Comparison of ENCODE assay signal across 9 mouse cellular contexts in genomic region chr10:19297669-19298068, GRCm38 (mm10). TPM values are rescaled to one million over a fixed set of nuclear protein-coding genes. Genes with fewer than 3 reads are reported as not detected.
DNase-seq lines count a peak whose midpoint lies in the region; ATAC-seq and TF ChIP-seq lines count a peak whose summit lies in the region.
"Had no signal": no experiment of that assay in that cellular context is flagged by ENCODE, and none has a peak within 500 bp of the region (broad histone marks: within the 10 kb centered on the region; RNA-seq: fewer than 3 reads in every experiment).

No protein-coding gene starts in this region.

- H3K4me3 ChIP-seq in intestine, postnatal 0 days (ENCODE audit: low read depth, low read length) = no peak overlapping the region
- H3K4me3 ChIP-seq in intestine, embryonic 15.5 days (replicated peaks) = no peak overlapping the region
- H3K4me3 ChIP-seq: heart, embryonic 13.5 days had no signal

- no peaks in the 10 kb centered on the region for H3K27me3 ChIP-seq in intestine, postnatal 0 days (replicated peaks; ENCODE audit: control insufficient read depth, insufficient read depth, low read length)
- H3K27me3 ChIP-seq in intestine, embryonic 15.5 days (replicated peaks) = no peaks in the 10 kb centered on the region
- H3K27me3 ChIP-seq: heart, embryonic 13.5 days had no signal

- WGBS in intestine, postnatal 0 days = 53% methylated on average over 3 of the region's 3 CpGs
- 58% methylated on average over 3 of the region's 3 CpGs for WGBS in intestine, embryonic 15.5 days

- H3K9ac ChIP-seq in intestine, postnatal 0 days (ENCODE audit: low read depth, low read length) = no peak overlapping the region
- no peak overlapping the region for H3K9ac ChIP-seq in intestine, embryonic 15.5 days
- H3K9ac ChIP-seq: heart, embryonic 13.5 days had no signal

- ATAC-seq in intestine, postnatal 0 days = no peak
- no peak for ATAC-seq in intestine, embryonic 15.5 days

- H3K4me1 ChIP-seq in intestine, postnatal 0 days (replicated peaks; ENCODE audit: control insufficient read depth, insufficient read depth, low read length) = no peaks in the 10 kb centered on the region
- no peaks in the 10 kb centered on the region for H3K4me1 ChIP-seq in intestine, embryonic 15.5 days (replicated peaks)
- H3K4me1 ChIP-seq: heart, embryonic 13.5 days had no signal

- TF ChIP-seq CTCF in intestine, postnatal 0 days (IDR thresholded peaks at IDR 0.05; ENCODE audit: low read depth) = peak; percentile 59

- no peak overlapping the region for H3K4me2 ChIP-seq in intestine, postnatal 0 days (replicated peaks; ENCODE audit: low read depth)
- H3K4me2 ChIP-seq in intestine, embryonic 15.5 days (replicated peaks) = no peak overlapping the region
- H3K4me2 ChIP-seq: heart, embryonic 13.5 days had no signal

- no peaks in the 10 kb centered on the region for H3K36me3 ChIP-seq in intestine, postnatal 0 days (ENCODE audit: control insufficient read depth, insufficient read depth)
- H3K36me3 ChIP-seq in intestine, embryonic 15.5 days = no peaks in the 10 kb centered on the region
- H3K36me3 ChIP-seq: heart, embryonic 13.5 days had no signal

- H3K27ac ChIP-seq in intestine, postnatal 0 days (ENCODE audit: low read depth, low read length) = no peak overlapping the region
- H3K27ac ChIP-seq in intestine, embryonic 15.5 days = no peak overlapping the region
- H3K27ac ChIP-seq: heart, embryonic 13.5 days had no signal

- DNase-seq in right cerebral cortex, postnatal 4 days = peak; percentile 8
- DNase-seq in right cerebral cortex, adult 18-20 months = no peak
- DNase-seq in c-Kit-negative CD71-positive TER-119-positive erythroid progenitor cells, embryonic 14.5 days (ENCODE audit: low read depth, low spot score) = peak; percentile 17
- DNase-seq in thymus, postnatal 25 days = peak; percentile 69
- no peak for DNase-seq in ovary, adult 18-20 months (ENCODE audit: low spot score)
- DNase-seq in layer of hippocampus, adult 9-11 months = no peak

- H3K9me3 ChIP-seq in intestine, postnatal 0 days (ENCODE audit: control insufficient read depth) = no peaks in the 10 kb centered on the region
- H3K9me3 ChIP-seq in intestine, embryonic 15.5 days = no peaks in the 10 kb centered on the region
- H3K9me3 ChIP-seq: heart, embryonic 13.5 days had no signal

RNA-seq across cellular contexts. Expression of gene Olig3, which starts 58.7 kb away (rescaled TPM):
- not detected in 2 replicates for polyA plus RNA-seq in intestine, postnatal 0 days (2015; fragmentation: Nextera tagmentation; extraction: Ambion mirVana)
- not detected in 2 replicates for polyA plus RNA-seq in intestine, embryonic 15.5 days (2015; fragmentation: Nextera tagmentation; extraction: Ambion mirVana)
- polyA plus RNA-seq: heart, embryonic 13.5 days had no signal

Comparison
In these comparisons a context has a peak if more than half of its experiments do, and no peak if none do; other contexts are left out.
1. DNase-seq: peak in right cerebral cortex, postnatal 4 days (single experiment), c-Kit-negative CD71-positive TER-119-positive erythroid progenitor cells, embryonic 14.5 days (single experiment) and thymus, postnatal 25 days (single experiment); none in right cerebral cortex, adult 18-20 months (single experiment), ovary, adult 18-20 months (single experiment) and layer of hippocampus, adult 9-11 months (single experiment).